Mouse (Mus musculus): ENCODE data around the gene Tspan14. TPM values are rescaled to one million over a fixed set of nuclear protein-coding genes. Genes with fewer than 3 reads are reported as not detected.
A peak's percentile ranks its signal among the peaks of the same experiment; 100 is the strongest.

Gene Tspan14
- total and polyA plus RNA-seq, 3 experiments, result 10.3 to 32.3 (median 23.4) TPM

DNA sequence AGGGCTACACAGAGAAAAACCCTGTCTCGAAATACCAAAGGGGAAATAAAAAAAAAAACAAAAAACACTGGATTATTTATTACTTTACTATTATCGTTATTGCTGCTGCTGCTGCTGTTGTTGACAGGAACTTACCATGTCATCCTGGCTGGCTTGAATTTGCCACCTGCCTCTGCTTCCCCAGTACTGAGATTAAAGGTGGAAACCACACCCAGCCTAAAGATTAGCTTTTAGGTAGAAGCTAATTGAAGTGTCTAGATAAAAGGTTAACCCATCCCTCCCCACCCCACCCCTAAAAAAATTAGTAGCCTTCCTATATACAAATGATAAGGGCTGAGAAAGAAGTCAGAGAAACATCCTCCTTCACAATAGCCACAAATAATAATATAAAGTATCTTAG is 22.8 kb downstream of the Tspan14 start:
- no peak for DNase-seq (ENCODE audit: low spot score)
- Histone ChIP-seq H3K4me3 (ENCODE audit: low read depth, low read length) (no peak overlapping the region), H3K27me3 (ENCODE audit: insufficient read depth, low read length) (no peaks in the 10 kb centered on the region), H3K4me1 (ENCODE audit: insufficient read depth, low read depth, low read length) (peaks cover 46% of the 10 kb centered on the region), H3K9me3 (replicated peaks) (no peaks in the 10 kb centered on the region), H3K36me3 (replicated peaks) (peaks cover 47% of the 10 kb centered on the region)
- no peak for ATAC-seq (ENCODE audit: extremely low read depth, insufficient number of reproducible peaks, low FRiP score, poor library complexity, severe bottlenecking)
- TF ChIP-seq GATA1 (IDR thresholded peaks at IDR 0.05; ENCODE audit: borderline replicate concordance, low read length) (no peak), CTCF (IDR thresholded peaks at IDR 0.05; ENCODE audit: low read depth, low read length) (no peak), POLR2AphosphoS5 (IDR thresholded peaks at IDR 0.05; ENCODE audit: insufficient replicate concordance, low read depth, low read length) (no peak)

DNA sequence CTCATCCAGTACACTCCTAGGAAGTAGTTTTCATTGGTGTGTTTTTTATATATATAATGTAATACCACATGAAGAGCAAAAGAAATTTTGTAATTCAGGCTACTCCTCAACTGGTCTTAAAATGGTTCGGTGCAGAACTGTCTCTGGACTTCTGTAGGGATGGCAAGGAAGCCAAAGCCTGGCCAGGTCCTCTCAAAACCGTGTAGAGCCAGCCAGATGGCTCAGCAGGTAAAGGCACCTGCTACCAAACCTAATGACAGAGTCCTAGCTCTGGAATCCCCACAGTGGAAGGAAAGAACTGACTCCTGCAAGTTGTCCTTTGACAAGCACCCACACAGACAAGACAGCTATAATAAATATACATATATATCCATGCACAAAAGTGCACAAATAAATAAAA is 24.2 kb downstream of the Tspan14 start:
- no peak for ATAC-seq (ENCODE audit: extremely low read depth, insufficient number of reproducible peaks, low FRiP score, poor library complexity, severe bottlenecking)
- no peaks in the 10 kb centered on the region for H3K9me3 ChIP-seq (replicated peaks)
- DNase-seq (ENCODE audit: low spot score), result no peak
- H3K4me3 ChIP-seq (ENCODE audit: low read depth, low read length), result no peak overlapping the region
- H3K4me1 ChIP-seq (ENCODE audit: insufficient read depth, low read depth, low read length), result peaks cover 38% of the 10 kb centered on the region
- TF ChIP-seq CTCF (IDR thresholded peaks at IDR 0.05; ENCODE audit: low read depth, low read length) (no peak), GATA2 (IDR thresholded peaks at IDR 0.05; ENCODE audit: borderline replicate concordance, low read depth, low read length) (no peak), POLR2AphosphoS5 (IDR thresholded peaks at IDR 0.05; ENCODE audit: insufficient replicate concordance, low read depth, low read length) (no peak), GATA1 (IDR thresholded peaks at IDR 0.05; ENCODE audit: borderline replicate concordance, low read length) (no peak), TAL1 (conservative IDR thresholded peaks at IDR 0.05; ENCODE audit: low read depth, low read length) (no peak)
- H3K27me3 ChIP-seq (ENCODE audit: insufficient read depth, low read length), result no peaks in the 10 kb centered on the region
- H3K36me3 ChIP-seq (replicated peaks), result peaks cover 46% of the 10 kb centered on the region

DNA sequence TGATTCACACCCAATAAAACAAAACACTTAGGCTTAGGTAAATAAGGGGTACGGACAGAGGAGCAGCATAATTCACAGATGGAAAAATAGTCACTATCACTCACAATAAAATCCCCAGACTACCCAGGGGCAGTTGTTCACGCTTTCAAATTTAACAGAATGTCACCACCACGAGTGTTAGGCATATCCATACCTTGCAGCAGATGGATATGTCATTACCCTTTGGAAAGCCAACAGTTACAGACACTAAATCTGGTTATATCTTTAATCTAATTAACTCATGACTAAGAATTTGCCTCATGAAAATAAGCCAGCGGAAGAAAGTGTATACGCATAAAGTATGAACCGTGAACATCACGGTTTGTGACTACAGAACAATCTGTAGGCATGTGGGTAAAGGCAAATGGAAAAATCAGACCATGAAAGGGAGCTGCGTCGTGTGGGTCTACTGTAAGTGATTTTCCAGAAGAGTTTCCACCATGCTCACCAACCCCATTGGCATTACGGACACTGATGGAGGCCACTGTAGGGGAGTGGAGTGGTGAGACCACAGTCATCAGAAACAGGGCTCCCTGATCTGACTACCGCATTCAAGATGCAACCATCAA is 28.1 kb downstream of the Tspan14 start:
- Histone ChIP-seq H3K9me3 (replicated peaks) (no peaks in the 10 kb centered on the region), H3K4me1 (ENCODE audit: insufficient read depth, low read depth, low read length) (peaks cover 56% of the 10 kb centered on the region), H3K36me3 (replicated peaks) (peaks cover 64% of the 10 kb centered on the region), H3K4me3 (ENCODE audit: low read depth, low read length) (no peak overlapping the region), H3K27me3 (ENCODE audit: insufficient read depth, low read length) (no peaks in the 10 kb centered on the region)
- TF ChIP-seq GATA1 (IDR thresholded peaks at IDR 0.05; ENCODE audit: borderline replicate concordance, low read length) (no peak), CTCF (IDR thresholded peaks at IDR 0.05; ENCODE audit: low read depth, low read length) (no peak), TAL1 (conservative IDR thresholded peaks at IDR 0.05; ENCODE audit: low read depth, low read length) (no peak), POLR2AphosphoS5 (IDR thresholded peaks at IDR 0.05; ENCODE audit: insufficient replicate concordance, low read depth, low read length) (no peak), GATA2 (IDR thresholded peaks at IDR 0.05; ENCODE audit: borderline replicate concordance, low read depth, low read length) (no peak)
- DNase-seq (ENCODE audit: low spot score) (no peak), ATAC-seq (ENCODE audit: extremely low read depth, insufficient number of reproducible peaks, low FRiP score, poor library complexity, severe bottlenecking) (no peak)

DNA sequence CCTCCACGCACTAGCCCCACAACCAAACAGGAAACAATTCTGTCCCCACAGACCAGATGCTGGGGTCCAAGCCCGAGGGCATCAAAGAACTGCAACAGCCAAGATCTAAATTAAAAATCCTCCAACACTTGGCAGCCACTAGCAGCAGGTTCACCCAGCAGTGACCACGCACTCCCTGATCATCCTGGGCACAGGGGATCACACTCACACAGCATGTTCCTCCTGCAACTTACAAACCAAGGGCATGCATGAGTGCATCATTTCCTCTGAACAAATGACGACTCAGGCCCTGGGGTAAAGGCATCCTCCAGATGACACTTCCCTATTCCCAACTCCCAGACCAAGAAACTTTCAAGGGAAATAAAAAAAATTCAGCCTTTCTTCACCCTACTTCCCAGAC is 29.6 kb downstream of the Tspan14 start:
- peaks cover 69% of the 10 kb centered on the region for H3K4me1 ChIP-seq (ENCODE audit: insufficient read depth, low read depth, low read length)
- ATAC-seq (ENCODE audit: extremely low read depth, insufficient number of reproducible peaks, low FRiP score, poor library complexity, severe bottlenecking), result no peak
- H3K36me3 ChIP-seq (replicated peaks), result peaks cover 70% of the 10 kb centered on the region
- no peak for DNase-seq (ENCODE audit: low spot score)
- H3K4me3 ChIP-seq (ENCODE audit: low read depth, low read length), result no peak overlapping the region
- no peaks in the 10 kb centered on the region for H3K27me3 ChIP-seq (ENCODE audit: insufficient read depth, low read length)
- no peaks in the 10 kb centered on the region for H3K9me3 ChIP-seq (replicated peaks)
- TF ChIP-seq TAL1 (conservative IDR thresholded peaks at IDR 0.05; ENCODE audit: low read depth, low read length) (no peak), CTCF (IDR thresholded peaks at IDR 0.05; ENCODE audit: low read depth, low read length) (no peak), GATA1 (IDR thresholded peaks at IDR 0.05; ENCODE audit: borderline replicate concordance, low read length) (no peak), POLR2AphosphoS5 (IDR thresholded peaks at IDR 0.05; ENCODE audit: insufficient replicate concordance, low read depth, low read length) (no peak), GATA2 (IDR thresholded peaks at IDR 0.05; ENCODE audit: borderline replicate concordance, low read depth, low read length) (no peak)

DNA sequence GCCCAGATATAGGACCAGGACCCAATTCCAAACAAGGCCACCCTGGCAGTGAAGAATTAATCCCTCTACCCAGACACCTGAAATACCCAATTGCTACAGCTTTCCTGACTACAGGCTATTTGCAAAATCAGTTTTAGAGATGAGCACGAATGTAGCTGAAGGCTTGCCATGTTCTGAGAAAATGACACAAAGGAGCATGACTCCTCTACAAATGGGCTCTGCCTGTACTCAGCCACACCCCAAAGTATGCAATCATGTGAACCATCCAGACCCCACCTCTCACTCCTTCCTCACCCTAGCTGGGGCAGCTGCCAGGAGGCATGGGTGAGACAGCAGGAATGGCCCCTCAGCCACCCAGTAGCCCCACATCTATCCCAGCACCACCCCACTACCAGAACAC is 31.1 kb downstream of the Tspan14 start:
- H3K36me3 ChIP-seq (replicated peaks), result peaks cover 77% of the 10 kb centered on the region
- H3K27me3 ChIP-seq (ENCODE audit: insufficient read depth, low read length), result no peaks in the 10 kb centered on the region
- no peak overlapping the region for H3K4me3 ChIP-seq (ENCODE audit: low read depth, low read length)
- TF ChIP-seq POLR2AphosphoS5 (IDR thresholded peaks at IDR 0.05; ENCODE audit: insufficient replicate concordance, low read depth, low read length), result no peak
- no peak for TF ChIP-seq CTCF (IDR thresholded peaks at IDR 0.05; ENCODE audit: low read depth, low read length)
- no peak for TF ChIP-seq TAL1 (conservative IDR thresholded peaks at IDR 0.05; ENCODE audit: low read depth, low read length)
- TF ChIP-seq GATA2 (IDR thresholded peaks at IDR 0.05; ENCODE audit: borderline replicate concordance, low read depth, low read length), result no peak
- no peak for TF ChIP-seq GATA1 (IDR thresholded peaks at IDR 0.05; ENCODE audit: borderline replicate concordance, low read length)
- peak; percentile 19; the same call in 1 of the 2 replicates for ATAC-seq (ENCODE audit: extremely low read depth, insufficient number of reproducible peaks, low FRiP score, poor library complexity, severe bottlenecking)
- H3K4me1 ChIP-seq (ENCODE audit: insufficient read depth, low read depth, low read length), result peaks cover 79% of the 10 kb centered on the region
- no peaks in the 10 kb centered on the region for H3K9me3 ChIP-seq (replicated peaks)
- DNase-seq (ENCODE audit: low spot score), result no peak

DNA sequence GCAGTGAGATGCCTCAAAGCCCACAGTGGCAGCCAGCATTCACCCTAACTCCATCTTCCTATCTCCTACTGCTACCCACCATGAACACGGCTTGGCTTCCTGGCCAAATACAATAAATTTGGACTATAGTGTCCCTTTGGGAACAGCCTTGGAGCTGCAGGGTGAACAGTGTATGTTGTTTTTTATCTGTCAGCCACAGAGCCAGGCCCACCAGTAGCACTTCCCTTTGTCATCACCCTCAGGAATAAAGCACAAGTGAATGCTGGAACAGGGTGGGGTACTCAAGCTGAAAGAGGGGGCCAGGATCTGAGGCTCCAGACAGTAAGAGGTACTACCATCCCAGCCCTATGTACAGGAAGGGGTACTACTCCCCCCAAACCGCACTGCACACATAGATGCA is 31.6 kb downstream of the Tspan14 start:
- peaks cover 77% of the 10 kb centered on the region for H3K36me3 ChIP-seq (replicated peaks)
- TF ChIP-seq GATA1 (IDR thresholded peaks at IDR 0.05; ENCODE audit: borderline replicate concordance, low read length) (no peak), GATA2 (IDR thresholded peaks at IDR 0.05; ENCODE audit: borderline replicate concordance, low read depth, low read length) (no peak), CTCF (IDR thresholded peaks at IDR 0.05; ENCODE audit: low read depth, low read length) (no peak), POLR2AphosphoS5 (IDR thresholded peaks at IDR 0.05; ENCODE audit: insufficient replicate concordance, low read depth, low read length) (no peak), TAL1 (conservative IDR thresholded peaks at IDR 0.05; ENCODE audit: low read depth, low read length) (no peak)
- DNase-seq (ENCODE audit: low spot score) (no peak), ATAC-seq (ENCODE audit: extremely low read depth, insufficient number of reproducible peaks, low FRiP score, poor library complexity, severe bottlenecking) (no peak)
- no peaks in the 10 kb centered on the region for H3K9me3 ChIP-seq (replicated peaks)
- H3K4me1 ChIP-seq (ENCODE audit: insufficient read depth, low read depth, low read length), result peaks cover 75% of the 10 kb centered on the region
- H3K4me3 ChIP-seq (ENCODE audit: low read depth, low read length), result no peak overlapping the region
- no peaks in the 10 kb centered on the region for H3K27me3 ChIP-seq (ENCODE audit: insufficient read depth, low read length)
